Mouse (Mus musculus): ENCODE results near the gene H1foo.

DNA sequence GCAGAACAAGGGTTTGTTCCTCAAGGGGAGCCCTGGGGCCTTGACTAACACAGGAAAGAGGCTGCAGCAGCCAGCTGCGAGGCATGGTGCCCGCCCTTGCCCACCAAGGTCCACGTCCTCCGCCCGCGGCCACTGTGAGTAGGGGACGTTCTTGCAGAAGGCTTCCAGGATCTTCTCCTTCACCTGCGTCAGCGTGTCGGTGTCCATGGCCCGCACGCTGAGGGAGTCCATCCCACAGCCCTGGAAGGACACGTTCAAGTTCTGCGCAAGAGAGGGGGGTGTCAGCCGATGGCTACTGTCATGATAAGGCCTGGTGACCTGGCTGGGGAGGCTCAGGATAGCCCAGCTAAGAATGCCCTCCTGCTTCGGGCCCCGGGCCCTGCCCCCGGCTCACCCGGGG lies 15.6 kb downstream of the H1foo start:
- TF ChIP-seq CTCF (IDR thresholded peaks at IDR 0.05; ENCODE audit: borderline replicate concordance, extremely low read depth, insufficient read depth, insufficient read length) (no peak), POLR2A (IDR thresholded peaks at IDR 0.05; ENCODE audit: borderline replicate concordance, extremely low read depth, insufficient read depth, insufficient read length, poor library complexity, severe bottlenecking) (no peak)
